Mouse (Mus musculus): ENCODE results near the gene Olfr178. TPM values are rescaled to one million over a fixed set of nuclear protein-coding genes. Genes with fewer than 3 reads are reported as not detected.

The Olfr178 gene
- not detected for polyA plus RNA-seq (2012; fragmentation: generic; extraction: Trizol)

- no peaks in the 10 kb centered on the region for H3K27me3 ChIP-seq (ENCODE audit: control insufficient read depth, insufficient read depth, insufficient read length)
- TF ChIP-seq E2F4 (IDR thresholded peaks at IDR 0.05; ENCODE audit: insufficient read depth): no peak
These were observed at the start of gene Olfr178 for GRCm38 (mm10) chr16:58891963-58892362. Gene Olfr178, minus strand, starts transcription at chr16:58892063.

GRCm38 (mm10) chr16:58929292-58929691 lies 37.4 kb upstream of the Olfr178 start, which contains the start of gene Olfr180:
Gene Olfr180, minus strand, starts transcription at chr16:58929392.
- Histone ChIP-seq H3ac (ENCODE audit: control insufficient read depth, insufficient read length) (no peak within 1 kb of the TSS), H3K36me3 (ENCODE audit: control insufficient read depth, insufficient read depth) (no peaks in the 10 kb centered on the region), H3K4me3 (no peak within 1 kb of the TSS), H3K4me2 (ENCODE audit: low read depth) (no peak within 1 kb of the TSS), H3K79me2 (ENCODE audit: control insufficient read depth, insufficient read depth) (no peaks in the 10 kb centered on the region), H3K27me3 (ENCODE audit: control insufficient read depth, insufficient read depth, insufficient read length) (no peaks in the 10 kb centered on the region)
- no peak for TF ChIP-seq POLR2A (IDR thresholded peaks at IDR 0.05; ENCODE audit: insufficient read length, low read depth)
- TF ChIP-seq E2F4 (IDR thresholded peaks at IDR 0.05; ENCODE audit: insufficient read depth): no peak
- no peak for TF ChIP-seq CEBPB (IDR thresholded peaks at IDR 0.05; ENCODE audit: insufficient read depth, poor library complexity, severe bottlenecking)
- no peak for TF ChIP-seq REST (IDR thresholded peaks at IDR 0.05; ENCODE audit: insufficient read depth, insufficient read length)
- TF ChIP-seq SRF (IDR thresholded peaks at IDR 0.05; ENCODE audit: control insufficient read depth, insufficient read length, low read depth): no peak
- no peak for TF ChIP-seq MYOD1 (IDR thresholded peaks at IDR 0.05; ENCODE audit: control insufficient read depth in 1 of 3, insufficient read length in 2 of 3, low read depth in 2 of 3)
- TF ChIP-seq USF1 (IDR thresholded peaks at IDR 0.05; ENCODE audit: low read depth): no peak
- TF ChIP-seq MYOG (IDR thresholded peaks at IDR 0.05; ENCODE audit: control insufficient read depth in 1 of 3, insufficient read depth in 1 of 3, insufficient read length in 2 of 3, low read depth in 2 of 3): no peak
- no peak for TF ChIP-seq TCF12 (IDR thresholded peaks at IDR 0.05; ENCODE audit: insufficient read depth, poor library complexity, severe bottlenecking)
- TF ChIP-seq MAX (IDR thresholded peaks at IDR 0.05; ENCODE audit: low read depth): no peak
- no peak for TF ChIP-seq TCF3 (IDR thresholded peaks at IDR 0.05; ENCODE audit: insufficient read length, low read depth)
- TF ChIP-seq POLR2AphosphoS2 (IDR thresholded peaks at IDR 0.05; ENCODE audit: insufficient read length, low read depth): no peak

More at GRCm38 (mm10) chr16:58891963-58892362, at the start of gene Olfr178:
- H3K4me3 ChIP-seq: no peak within 1 kb of the TSS
- no peaks in the 10 kb centered on the region for H3K36me3 ChIP-seq (ENCODE audit: control insufficient read depth, insufficient read depth)
- no peak within 1 kb of the TSS for H3ac ChIP-seq (ENCODE audit: control insufficient read depth, insufficient read length)
- H3K4me2 ChIP-seq (ENCODE audit: low read depth): no peak within 1 kb of the TSS
- H3K79me2 ChIP-seq (ENCODE audit: control insufficient read depth, insufficient read depth): no peaks in the 10 kb centered on the region

DNA sequence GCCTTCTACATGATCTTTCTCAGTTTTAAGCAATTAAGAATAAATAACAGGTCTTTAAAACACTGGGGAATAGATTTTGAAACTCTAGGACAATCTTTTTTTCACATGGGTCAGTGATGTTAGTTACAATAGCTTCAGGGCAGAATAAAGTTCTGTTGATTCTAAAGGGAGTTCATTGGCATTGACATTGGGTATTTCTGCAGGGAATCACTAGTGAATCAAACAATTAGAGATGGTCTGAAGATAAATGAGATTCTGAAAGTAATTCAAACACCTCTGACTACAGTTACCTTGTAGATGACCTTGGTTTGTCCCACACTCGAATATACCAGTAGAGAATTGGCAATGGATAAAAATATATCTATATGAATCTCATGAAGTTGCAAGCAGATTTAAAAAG lies 36.8 kb upstream of the Olfr178 start, which contains the start of gene Olfr181:
Gene Olfr181 (minus strand): TSS at position 101 of the 400 bp plus-strand sequence.
- Histone ChIP-seq H3K79me2 (ENCODE audit: control insufficient read depth, insufficient read depth) (no peaks in the 10 kb centered on the region), H3K36me3 (ENCODE audit: control insufficient read depth, insufficient read depth) (no peaks in the 10 kb centered on the region), H3K4me3 (no peak within 1 kb of the TSS), H3K27me3 (ENCODE audit: control insufficient read depth, insufficient read depth, insufficient read length) (no peaks in the 10 kb centered on the region), H3ac (ENCODE audit: control insufficient read depth, insufficient read length) (no peak within 1 kb of the TSS), H3K4me2 (ENCODE audit: low read depth) (no peak within 1 kb of the TSS)
- TF ChIP-seq POLR2AphosphoS2 (IDR thresholded peaks at IDR 0.05; ENCODE audit: insufficient read length, low read depth): no peak
- no peak for TF ChIP-seq E2F4 (IDR thresholded peaks at IDR 0.05; ENCODE audit: insufficient read depth)
- TF ChIP-seq MYOD1 (IDR thresholded peaks at IDR 0.05; ENCODE audit: control insufficient read depth in 1 of 3, insufficient read length in 2 of 3, low read depth in 2 of 3): no peak
- no peak for TF ChIP-seq USF1 (IDR thresholded peaks at IDR 0.05; ENCODE audit: low read depth)
- no peak for TF ChIP-seq MYOG (IDR thresholded peaks at IDR 0.05; ENCODE audit: control insufficient read depth in 1 of 3, insufficient read depth in 1 of 3, insufficient read length in 2 of 3, low read depth in 2 of 3)
- no peak for TF ChIP-seq TCF3 (IDR thresholded peaks at IDR 0.05; ENCODE audit: insufficient read length, low read depth)
- no peak for TF ChIP-seq REST (IDR thresholded peaks at IDR 0.05; ENCODE audit: insufficient read depth, insufficient read length)
- TF ChIP-seq CEBPB (IDR thresholded peaks at IDR 0.05; ENCODE audit: insufficient read depth, poor library complexity, severe bottlenecking): no peak
- no peak for TF ChIP-seq TCF12 (IDR thresholded peaks at IDR 0.05; ENCODE audit: insufficient read depth, poor library complexity, severe bottlenecking)
- no peak for TF ChIP-seq SRF (IDR thresholded peaks at IDR 0.05; ENCODE audit: control insufficient read depth, insufficient read length, low read depth)
- no peak for TF ChIP-seq MAX (IDR thresholded peaks at IDR 0.05; ENCODE audit: low read depth)
- no peak for TF ChIP-seq POLR2A (IDR thresholded peaks at IDR 0.05; ENCODE audit: insufficient read length, low read depth)

DNA sequence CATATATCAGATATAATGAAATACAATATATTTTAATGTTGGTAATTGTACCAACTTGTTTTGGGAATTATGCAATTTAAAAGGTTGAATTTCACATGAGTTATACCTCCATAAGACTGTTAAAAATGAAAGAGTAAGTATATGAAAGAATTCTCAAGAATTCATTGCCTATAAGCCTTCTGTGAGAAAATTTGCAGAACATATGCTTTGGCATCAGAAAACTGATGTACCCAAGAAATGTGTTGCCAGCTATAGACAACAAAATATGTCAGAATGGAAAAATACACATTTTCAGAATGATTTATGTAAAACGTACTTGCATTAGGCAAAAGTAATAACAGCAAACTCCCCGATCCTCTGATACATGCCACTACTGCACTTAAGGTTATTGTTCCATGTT lies 7.4 kb downstream of the Olfr178 start:
- no peak overlapping the region for H3K4me2 ChIP-seq (ENCODE audit: low read depth)
- no peak overlapping the region for H3K4me3 ChIP-seq
- no peaks in the 10 kb centered on the region for H3K27me3 ChIP-seq (ENCODE audit: control insufficient read depth, insufficient read depth, insufficient read length)
- H3ac ChIP-seq (ENCODE audit: control insufficient read depth, insufficient read length): no peak overlapping the region
- H3K36me3 ChIP-seq (ENCODE audit: control insufficient read depth, insufficient read depth): no peaks in the 10 kb centered on the region
- no peak for TF ChIP-seq REST (IDR thresholded peaks at IDR 0.05; ENCODE audit: insufficient read depth, insufficient read length)
- TF ChIP-seq POLR2AphosphoS2 (IDR thresholded peaks at IDR 0.05; ENCODE audit: insufficient read length, low read depth): no peak
- no peak for TF ChIP-seq MAX (IDR thresholded peaks at IDR 0.05; ENCODE audit: low read depth)
- TF ChIP-seq TCF3 (IDR thresholded peaks at IDR 0.05; ENCODE audit: insufficient read length, low read depth): no peak
- TF ChIP-seq USF1 (IDR thresholded peaks at IDR 0.05; ENCODE audit: low read depth): no peak
- TF ChIP-seq SRF (IDR thresholded peaks at IDR 0.05; ENCODE audit: control insufficient read depth, insufficient read length, low read depth): no peak
- no peak for TF ChIP-seq MYOD1 (IDR thresholded peaks at IDR 0.05; ENCODE audit: control insufficient read depth in 1 of 3, insufficient read length in 2 of 3, low read depth in 2 of 3)
- TF ChIP-seq POLR2A (IDR thresholded peaks at IDR 0.05; ENCODE audit: insufficient read length, low read depth): no peak
- TF ChIP-seq E2F4 (IDR thresholded peaks at IDR 0.05; ENCODE audit: insufficient read depth): no peak
- no peak for TF ChIP-seq TCF12 (IDR thresholded peaks at IDR 0.05; ENCODE audit: insufficient read depth, poor library complexity, severe bottlenecking)
- TF ChIP-seq MYOG (IDR thresholded peaks at IDR 0.05; ENCODE audit: control insufficient read depth in 1 of 3, insufficient read depth in 1 of 3, insufficient read length in 2 of 3, low read depth in 2 of 3): no peak
- TF ChIP-seq CEBPB (IDR thresholded peaks at IDR 0.05; ENCODE audit: insufficient read depth, poor library complexity, severe bottlenecking): no peak
- H3K79me2 ChIP-seq (ENCODE audit: control insufficient read depth, insufficient read depth): no peaks in the 10 kb centered on the region

GRCm38 (mm10) chr16:58874668-58875067 lies 17.2 kb downstream of the Olfr178 start, which contains the start of gene Olfr177:
Gene Olfr177, minus strand, starts transcription at chr16:58874768.
- Histone ChIP-seq H3ac (ENCODE audit: control insufficient read depth, insufficient read length) (no peak within 1 kb of the TSS), H3K4me2 (ENCODE audit: low read depth) (no peak within 1 kb of the TSS), H3K4me3 (no peak within 1 kb of the TSS), H3K27me3 (ENCODE audit: control insufficient read depth, insufficient read depth, insufficient read length) (no peaks in the 10 kb centered on the region), H3K36me3 (ENCODE audit: control insufficient read depth, insufficient read depth) (no peaks in the 10 kb centered on the region), H3K79me2 (ENCODE audit: control insufficient read depth, insufficient read depth) (no peaks in the 10 kb centered on the region)
- TF ChIP-seq MYOD1 (IDR thresholded peaks at IDR 0.05; ENCODE audit: control insufficient read depth in 1 of 3, insufficient read length in 2 of 3, low read depth in 2 of 3): no peak

All from myocyte (in vitro differentiated cells).